Mouse (Mus musculus) common myeloid progenitor, adult 5-6 weeks (primary cell): ENCODE results near the gene Fbxo28. TPM values are rescaled to one million over a fixed set of nuclear protein-coding genes. Genes with fewer than 3 reads are reported as not detected.
"Not testable (repeated sequence)": the region's sequence is repeated elsewhere in the genome, so short reads cannot be mapped to it uniquely, and the experiment has no call there.

Source experiments
- ATAC-seq: replicated peaks from 2 replicates; pipeline ENCODE4 v1.8.0; 2016; ENCODE audit warnings: low read depth, mild to moderate bottlenecking, moderate TSS enrichment, inconsistent platforms; ENCODE audit not compliant: poor library complexity, severe bottlenecking
- total RNA-seq: library from RNA; stranded (forward); fragments of 200-1000, 187-1606 nt; gene quantifications from 2 replicates; pipeline ENCODE4 v1.2.3, GENCODE M21; 2017

Gene Fbxo28
- total RNA-seq, 1 experiment from 2014 or later, result 16.3 TPM

DNA sequence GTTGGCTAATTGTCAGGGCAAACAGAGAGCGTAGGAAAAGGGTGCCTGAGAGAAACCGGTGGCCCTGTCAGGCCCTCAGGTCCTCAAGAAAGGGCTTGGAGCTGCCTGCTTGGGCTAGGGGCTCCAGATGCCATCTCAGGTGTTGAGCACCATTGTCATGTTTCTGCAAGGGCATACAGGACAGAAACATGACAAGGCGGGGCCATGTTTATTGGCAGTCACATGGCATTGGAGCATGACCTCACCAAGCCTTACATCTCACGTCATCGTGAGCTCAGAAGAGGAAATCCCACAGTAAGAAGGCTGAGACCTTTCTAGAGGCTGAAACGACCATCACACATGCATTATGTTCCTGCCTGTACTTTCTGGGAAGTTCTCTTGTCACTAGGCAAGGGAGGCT, 45.3 kb downstream of the Fbxo28 start:
- no peak for ATAC-seq

DNA sequence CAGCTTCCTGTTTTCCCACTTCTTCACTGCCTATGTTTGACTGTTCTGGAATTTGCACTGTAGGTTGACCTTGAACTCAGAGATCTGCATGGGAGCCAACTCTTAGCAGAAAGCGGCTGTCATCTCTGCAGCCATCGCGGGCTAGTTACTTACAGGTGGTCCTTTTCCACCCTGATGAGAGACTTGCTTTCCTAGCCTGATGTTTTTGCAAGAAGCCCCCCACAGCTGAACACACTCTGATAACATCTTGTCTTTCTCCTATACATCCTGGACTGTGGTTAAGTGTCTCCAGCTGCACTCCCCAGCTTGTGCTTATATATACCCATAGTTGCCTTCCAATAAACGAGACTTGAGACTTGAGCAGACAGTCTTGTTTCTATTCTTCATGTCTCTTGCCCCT, 49.1 kb downstream of the Fbxo28 start:
- ATAC-seq, result no peak

DNA sequence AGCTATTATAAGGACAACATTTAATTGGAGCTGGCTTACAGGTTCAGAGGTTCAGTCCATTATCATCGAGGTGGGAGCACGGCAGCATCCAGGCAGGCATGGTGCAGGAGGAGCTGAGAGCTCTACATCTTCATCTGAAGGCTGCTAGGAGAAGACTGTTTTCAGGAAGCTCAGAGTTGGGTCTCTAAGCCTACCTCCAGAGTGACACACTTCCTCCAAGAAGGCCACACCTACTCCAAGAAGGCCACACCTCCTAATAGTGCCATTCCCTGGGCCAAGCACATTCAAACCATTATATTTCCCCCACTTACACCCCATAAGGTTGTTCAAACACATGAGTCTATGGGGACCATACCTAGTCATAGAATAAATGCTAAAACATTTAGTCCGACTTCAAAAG, 50.7 kb downstream of the Fbxo28 start:
- ATAC-seq, result not testable (repeated sequence)

DNA sequence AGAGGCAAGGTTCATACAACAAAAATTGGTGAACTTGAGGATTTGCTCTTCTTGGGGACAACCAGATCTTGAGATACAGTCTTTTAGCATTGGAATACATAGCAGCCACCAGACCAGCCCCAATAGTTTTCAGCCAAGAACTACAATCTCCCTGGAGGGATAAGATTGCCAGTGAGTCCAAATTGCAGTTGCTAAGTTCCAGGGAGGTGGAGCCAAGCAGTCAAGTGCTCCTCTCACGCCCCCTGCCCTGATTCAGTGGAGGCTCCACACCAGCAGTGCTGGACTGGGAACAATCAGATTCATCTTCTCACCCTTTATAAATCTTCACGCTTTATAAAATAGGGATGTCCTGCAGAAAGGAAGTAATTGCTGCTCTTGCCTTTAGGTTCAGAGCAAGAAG, 51.6 kb downstream of the Fbxo28 start:
- no peak for ATAC-seq

DNA sequence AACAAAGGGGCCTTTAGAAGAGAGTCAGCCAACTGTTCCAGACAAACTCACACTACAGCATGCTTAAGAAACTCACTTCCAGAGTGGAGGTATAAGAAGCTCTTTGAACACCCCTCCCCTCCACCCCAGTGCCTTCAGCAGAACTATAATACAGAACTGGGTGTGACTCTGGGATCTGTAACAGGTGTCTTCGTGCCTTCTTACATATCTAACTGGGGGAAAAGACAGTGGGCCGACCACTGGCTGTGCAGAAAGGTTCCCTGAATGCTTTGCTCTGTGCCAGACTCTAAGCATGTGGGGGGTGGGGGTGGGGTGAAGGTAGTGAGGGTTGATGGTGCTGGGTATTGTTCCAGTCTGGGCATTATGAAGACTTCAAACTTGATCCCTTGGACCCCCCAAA, 52.8 kb downstream of the Fbxo28 start:
- no peak for ATAC-seq

DNA sequence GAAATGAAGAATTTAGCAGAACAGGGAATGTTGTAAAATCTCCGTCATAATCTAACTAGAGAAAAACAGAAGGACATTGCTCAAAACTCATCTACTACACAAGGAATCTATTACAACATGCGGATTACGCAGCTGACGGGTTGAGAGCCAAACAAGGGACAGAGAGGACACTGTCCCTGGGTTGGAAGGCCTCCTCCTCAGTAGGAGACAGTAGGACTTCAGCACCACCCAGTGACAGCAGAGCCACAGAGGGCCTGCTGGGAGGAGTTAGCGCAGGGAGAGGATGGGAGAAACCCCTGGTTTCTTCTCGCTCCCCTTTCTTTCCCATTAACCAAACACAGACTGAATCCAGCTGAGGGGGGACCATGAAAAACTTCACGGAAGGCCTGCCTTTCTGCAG, 53.6 kb downstream of the Fbxo28 start:
- no peak for ATAC-seq

DNA sequence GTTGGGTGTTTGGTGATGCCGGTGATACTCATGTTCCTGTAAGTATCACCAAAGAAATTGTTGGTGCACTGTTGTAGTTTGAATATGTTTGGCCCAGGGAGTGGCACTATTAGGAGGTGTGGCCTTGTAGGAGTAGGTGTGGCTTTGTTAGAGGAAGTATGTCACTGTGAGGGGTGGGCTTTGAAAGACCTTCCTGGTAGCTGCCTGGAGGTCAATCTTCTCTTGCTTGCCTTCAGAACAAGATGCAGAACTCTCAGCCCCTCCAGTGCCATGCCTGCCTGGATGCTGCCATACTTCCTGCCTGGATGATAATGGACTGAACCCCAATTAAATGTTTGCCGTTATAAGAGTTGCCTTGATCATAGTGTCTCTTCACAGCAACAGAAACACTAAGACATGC, 56.6 kb downstream of the Fbxo28 start:
- ATAC-seq, result no peak

DNA sequence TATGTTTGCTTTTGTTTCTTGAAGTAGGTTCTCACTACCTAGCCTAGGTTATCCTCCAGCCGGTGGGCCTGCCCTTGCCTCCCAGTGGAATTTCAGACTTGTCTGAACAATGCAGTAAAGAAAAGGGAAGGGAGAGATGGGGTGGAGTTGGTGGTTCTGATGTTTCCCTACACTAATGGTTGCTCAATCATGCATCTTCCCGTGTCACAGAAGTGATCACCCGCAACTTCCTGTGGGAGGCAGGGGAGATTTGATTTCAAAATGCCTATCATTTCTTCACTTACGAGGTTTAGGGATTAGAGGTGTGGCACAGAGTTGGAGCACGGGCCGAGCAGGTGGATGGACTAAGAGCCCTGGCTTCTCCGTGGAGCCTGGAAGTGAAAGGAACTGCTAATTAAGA, 58.2 kb downstream of the Fbxo28 start:
- peak; percentile 54 for ATAC-seq

DNA sequence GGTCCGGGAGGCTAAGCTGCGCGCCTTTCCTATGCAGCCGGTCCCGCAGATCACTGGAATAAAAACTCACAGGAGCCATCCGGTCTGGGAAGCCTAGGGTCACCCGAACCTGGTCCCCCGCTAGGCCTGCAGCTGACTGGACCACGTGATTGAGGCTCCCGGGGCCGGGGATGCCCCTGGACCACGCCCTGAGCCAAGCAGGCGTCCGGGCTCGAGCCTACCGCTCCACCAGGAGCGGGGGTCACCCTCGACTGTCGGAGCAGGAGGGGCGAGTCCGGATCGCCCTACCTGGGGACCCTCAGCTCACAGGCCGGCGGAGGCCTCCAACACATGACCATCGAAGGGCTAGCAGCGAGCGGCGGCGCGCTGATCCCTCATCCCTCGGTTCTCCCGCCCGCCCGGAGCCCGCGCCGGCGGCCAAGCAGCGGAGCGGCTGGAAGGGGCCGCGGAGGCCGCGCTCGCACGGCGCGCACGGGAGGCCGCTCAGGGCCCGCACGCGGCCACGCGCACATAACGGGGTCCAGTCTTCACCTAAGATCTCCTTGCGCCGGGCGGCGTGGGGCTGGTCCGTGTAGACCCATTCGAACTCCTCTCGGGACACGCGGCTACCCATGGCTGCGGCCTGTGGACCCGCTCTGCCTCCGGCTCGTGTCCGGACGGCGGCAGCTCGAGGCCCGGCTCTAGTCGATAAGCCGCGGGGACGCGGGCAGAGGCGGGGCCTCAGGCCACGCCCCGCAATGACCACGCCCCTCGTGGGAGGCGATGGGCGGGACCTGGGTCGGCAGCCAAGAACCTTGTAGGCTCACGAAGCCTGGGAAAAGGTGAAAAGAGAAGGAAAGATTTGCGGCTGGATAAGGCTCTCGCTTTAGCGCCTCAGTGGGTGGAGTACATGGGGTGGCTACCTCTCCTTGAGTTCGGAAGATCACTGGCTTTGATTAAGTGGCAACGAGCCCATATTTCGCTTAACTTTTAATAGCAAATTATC, 59.0 kb downstream of the Fbxo28 start, which contains the start of gene Degs1:
Degs1 (minus strand) TSS at position 714 of the 985 bp plus-strand sequence.
- peak; percentile 79 for ATAC-seq

DNA sequence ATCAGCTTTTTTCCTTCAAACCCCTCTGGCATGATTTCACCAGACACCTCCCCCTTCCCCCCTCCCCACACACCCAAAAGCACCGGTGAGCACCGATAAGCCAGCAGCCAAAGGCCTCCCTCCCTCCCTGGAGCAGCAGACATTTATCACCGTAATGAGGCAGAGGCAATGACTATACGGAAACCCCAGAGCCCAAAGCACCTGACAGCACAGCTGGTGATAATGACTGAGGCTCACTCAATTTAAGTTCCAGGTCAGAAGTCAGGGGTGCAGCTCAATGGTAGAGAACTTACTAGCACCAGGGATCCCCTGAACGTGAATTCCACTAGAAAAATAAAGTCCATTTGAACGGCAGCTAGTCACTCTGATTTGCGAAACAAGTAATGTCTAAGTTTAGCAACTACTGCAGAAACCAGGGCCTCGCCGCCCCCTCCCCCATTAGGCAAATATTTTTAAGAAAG, 60.1 kb downstream of the Fbxo28 start:
- ATAC-seq, result peak; percentile 56

DNA sequence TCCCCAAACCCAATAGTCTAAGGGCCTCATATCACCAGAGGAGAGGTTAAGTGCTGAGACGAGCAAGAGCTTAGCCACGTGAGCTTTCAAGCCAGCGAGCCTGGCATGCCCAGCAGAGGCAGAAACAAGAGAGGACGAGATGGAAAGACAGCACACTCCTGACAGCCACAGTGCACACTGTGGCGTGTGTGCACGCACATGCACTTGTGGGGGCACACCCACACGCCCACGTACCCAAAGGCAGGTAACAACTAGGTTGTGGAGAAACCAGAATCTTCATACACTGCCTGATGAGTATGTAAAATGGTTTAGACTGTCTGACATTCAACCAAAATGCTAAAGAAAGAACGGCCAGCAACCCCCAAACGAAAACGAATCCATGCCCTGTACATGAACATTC, 60.9 kb downstream of the Fbxo28 start:
- ATAC-seq, result no peak

DNA sequence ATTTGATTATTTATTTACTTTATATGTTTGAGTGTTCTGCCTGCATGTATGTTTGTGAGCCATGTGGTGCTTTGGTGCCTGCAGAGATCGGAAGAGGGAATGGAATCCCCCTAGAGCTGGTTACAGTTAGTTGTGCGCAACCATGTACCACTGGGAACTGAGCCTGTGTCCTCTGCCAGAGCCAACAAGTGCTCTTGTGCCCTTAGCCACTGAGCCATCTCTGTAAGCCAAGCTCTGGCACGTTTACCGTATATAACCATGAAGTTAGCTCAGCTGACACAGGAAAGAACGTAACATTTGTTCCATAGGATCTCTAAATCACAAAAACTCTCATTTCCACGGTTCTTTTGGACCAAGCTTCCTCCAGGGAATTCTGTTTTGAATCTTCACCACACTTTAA, 61.4 kb downstream of the Fbxo28 start:
- ATAC-seq, result no peak

DNA sequence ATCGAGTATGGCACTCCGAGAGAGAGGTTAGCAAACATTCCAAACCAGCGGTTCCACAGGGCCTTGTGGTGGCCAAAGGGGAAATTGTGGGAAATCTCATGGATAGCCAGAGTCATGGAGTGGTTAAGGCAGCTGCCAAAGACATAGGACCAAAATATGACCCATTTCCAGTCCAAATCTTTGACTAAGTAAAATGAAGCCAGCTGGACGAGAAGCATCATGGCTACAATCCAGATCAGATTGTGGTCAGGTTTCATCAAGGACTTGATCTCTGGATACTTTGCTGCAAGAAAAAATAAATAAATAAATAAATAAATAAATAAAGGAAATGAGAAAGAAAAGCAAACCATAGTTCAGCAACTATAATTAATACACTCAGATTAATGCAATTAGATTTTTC, 62.0 kb downstream of the Fbxo28 start:
- ATAC-seq, result no peak

DNA sequence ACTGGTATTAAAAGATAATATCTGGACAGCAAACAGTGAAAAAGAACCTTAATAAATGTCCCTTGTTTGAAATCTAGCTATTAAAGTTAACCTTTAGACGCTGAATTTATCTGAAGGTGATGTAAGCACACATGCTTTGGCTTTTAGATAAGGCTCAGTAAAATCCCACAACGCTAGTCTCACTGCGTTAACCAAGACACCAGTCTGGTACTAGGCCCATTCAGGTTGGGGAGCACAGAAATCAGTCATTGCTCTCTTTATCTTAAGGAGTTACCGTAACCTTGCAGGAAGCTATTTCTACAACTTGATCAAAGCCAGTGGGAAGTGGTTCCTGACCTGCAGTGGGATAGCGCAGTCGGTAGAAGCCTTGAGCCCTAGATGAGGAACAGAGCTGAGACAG, 66.3 kb downstream of the Fbxo28 start:
- ATAC-seq, result no peak

DNA sequence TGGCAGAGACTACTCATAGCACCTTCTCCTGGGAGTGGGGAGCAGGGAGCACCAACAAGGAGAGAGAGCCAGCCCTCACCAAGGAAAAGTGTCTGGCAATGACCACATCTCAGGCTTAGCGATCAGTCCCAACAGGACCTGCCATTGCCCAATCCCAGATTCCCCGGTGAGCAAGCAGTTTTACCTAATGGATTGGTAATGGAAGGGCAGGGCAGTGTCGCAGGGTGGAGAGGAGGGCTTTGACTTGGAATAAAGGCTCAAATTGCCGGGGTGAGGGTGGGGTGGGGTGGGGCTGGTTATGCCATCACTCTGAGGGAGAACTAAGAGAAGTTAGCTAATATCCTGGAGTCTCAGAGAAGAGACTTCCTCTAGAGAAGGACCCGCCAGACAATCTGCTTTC, 69.8 kb downstream of the Fbxo28 start:
- ATAC-seq, result no peak

DNA sequence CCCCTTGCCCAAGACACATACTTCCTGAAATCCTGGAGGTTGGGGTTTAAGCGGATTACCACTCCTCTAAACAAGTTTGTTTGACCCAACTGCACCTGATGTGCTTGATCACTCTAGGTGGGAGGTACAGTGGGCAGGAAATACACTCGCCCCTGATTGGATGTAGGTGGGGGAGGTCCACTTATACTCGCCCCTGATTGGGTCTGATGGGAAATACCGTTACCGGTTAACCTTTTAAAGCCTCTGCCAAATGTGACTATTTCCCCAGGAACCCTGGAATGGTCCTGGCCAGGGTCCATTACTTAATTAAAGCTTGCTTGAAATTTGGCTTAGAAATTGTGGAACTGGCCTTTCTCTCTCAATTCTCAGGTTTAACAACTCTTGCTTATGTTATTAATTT, 70.3 kb downstream of the Fbxo28 start:
- no peak for ATAC-seq

DNA sequence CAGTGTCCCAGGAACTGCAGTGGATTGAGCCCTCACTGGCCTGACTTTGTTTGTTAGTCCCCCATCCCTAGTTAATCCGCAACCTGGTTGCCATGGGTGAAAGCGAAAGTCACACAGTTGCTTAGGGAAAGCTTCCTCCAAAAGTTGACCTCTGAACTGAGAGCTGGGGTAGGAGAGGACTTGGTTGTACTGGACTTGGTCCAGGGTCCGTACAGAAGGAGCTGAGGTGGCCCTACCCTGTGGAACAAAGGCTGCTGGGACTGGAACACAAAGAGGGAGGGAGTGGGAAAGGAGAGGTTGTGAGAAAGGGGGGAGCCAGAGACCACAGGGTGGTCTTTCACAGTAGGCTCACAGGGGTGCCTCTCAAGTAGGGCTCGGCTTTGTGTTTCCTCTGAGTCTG, 73.1 kb downstream of the Fbxo28 start:
- ATAC-seq, result no peak

DNA sequence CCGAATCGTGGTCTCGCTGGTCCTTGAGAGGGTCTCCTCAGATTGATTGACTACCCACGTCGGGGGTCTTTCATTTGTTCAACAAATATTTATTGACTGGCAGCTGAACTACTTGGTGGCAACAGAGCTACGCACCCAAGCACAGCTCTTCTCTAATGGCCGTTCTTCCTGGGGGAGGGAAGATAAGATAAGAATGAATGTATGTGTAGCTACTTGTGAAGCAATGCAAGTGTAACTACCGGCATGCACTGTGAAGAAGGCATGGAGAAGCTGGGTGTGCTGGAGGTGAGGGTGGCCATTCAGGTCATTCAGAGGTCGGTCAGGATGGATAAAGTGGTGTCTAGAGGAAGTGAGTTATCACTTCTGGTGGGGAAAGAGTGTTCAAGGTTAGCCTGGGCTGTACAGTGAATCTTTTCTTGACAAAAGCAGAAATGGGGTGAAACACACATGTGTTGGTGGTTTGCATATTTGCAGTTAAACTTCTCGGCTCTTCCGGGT, 75.4 kb downstream of the Fbxo28 start:
- no peak for ATAC-seq
